Mouse (Mus musculus) left cerebral cortex, postnatal 4 days (tissue): ENCODE data around the gene Tubb2a. TPM values are rescaled to one million over a fixed set of nuclear protein-coding genes. Genes with fewer than 3 reads are reported as not detected.

Experiments
- DNase-seq: peaks from one replicate; pipeline ENCODE4 v3.0.0-alpha.2; 2022
- intact Hi-C: fragments of 180-260 bp; cut with DNase I; formaldehyde crosslinking; loops from one replicate; pipeline ENCODE4 v1.15.1; 2025
- total RNA-seq, 2 experiments: library from RNA; stranded (reverse); gene quantifications; 2 replicates each; pipeline ENCODE4 v1.2.3; 2021

The Tubb2a gene
- total RNA-seq = 1,000 to 10,000 TPM; 2,688 to 2,817 TPM

GRCm38 (mm10) chr13:34077492-34078271 is at the start of gene Tubb2a:
Gene Tubb2a, minus strand, starts transcription at chr13:34078007.
- peak; percentile 95 for DNase-seq
- intact Hi-C loops = loop anchor here (2.0 kb wide), 1 partner anchor 51 kb away; no protein-coding TSS in a partner anchor

DNA sequence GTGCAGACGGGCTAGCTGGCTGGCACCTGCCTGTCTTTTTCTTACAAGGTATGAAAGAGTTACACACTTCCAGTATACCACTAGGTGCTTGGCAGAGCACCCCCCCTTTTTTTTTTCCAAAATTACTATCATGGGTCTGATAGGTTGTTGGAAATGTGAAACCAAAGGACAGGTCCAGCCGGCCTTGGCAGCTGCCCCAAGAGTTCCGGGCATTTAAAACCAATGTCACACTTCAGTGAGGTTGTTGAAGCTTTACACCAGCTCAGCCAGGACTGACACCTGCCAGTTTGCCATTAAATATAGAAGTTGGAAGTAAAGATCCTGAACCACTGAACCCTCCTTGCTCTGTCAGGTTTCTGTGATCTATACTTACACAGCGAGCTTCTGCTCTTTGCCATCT is 47.9 kb upstream of the Tubb2a start:
- peak; percentile 40 for DNase-seq
- intact Hi-C loops = no loop called here

- intact Hi-C loops = no loop called here
- no peak for DNase-seq
Observed at GRCm38 (mm10) chr13:34120536-34120935, 42.7 kb upstream of the Tubb2a start.

GRCm38 (mm10) chr13:34119406-34119805 is 41.6 kb upstream of the Tubb2a start:
- intact Hi-C loops = no loop called here

DNA sequence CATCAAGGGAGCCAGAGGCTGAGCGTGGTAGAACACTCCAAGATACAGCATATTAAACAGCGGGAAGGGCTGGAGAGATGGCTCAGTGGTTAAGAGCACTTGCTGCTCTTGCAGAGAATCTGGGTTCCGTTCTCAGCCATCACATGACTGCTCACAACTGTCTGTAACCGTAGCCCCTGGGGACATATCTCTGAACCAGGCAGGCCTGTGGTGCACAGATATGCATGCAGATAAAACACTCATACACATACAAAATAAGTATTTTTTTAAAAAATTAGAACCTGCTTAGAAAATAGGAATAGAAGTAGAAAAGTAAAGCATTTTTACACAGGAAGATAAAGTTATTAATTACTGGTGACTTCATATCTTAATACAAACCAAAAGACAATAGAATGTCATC is 41.0 kb upstream of the Tubb2a start:
- DNase-seq = no peak
- intact Hi-C loops = no loop called here

More at GRCm38 (mm10) chr13:34119406-34119805, 41.6 kb upstream of the Tubb2a start:
- DNase-seq = no peak

DNA sequence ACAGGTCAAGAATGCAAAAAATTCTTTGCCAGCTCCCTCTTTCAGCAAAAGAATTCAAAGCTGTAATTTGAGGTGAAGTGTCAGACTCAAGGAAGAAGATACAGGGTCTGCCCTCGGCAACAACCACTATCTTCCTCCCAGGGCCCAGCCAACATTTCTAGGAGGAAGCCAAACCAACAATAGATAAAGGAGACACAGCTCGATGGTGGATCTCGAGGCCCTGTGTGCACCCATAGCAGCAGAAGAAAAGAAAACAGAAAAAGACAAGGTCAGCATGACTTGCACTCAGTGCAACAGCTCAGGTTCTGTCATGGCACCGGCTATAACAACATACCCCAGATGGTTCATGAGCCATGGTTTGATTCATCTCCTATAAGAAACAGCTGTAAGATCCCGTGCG is 38.7 kb upstream of the Tubb2a start:
- no peak for DNase-seq
- intact Hi-C loops = no loop called here

DNA sequence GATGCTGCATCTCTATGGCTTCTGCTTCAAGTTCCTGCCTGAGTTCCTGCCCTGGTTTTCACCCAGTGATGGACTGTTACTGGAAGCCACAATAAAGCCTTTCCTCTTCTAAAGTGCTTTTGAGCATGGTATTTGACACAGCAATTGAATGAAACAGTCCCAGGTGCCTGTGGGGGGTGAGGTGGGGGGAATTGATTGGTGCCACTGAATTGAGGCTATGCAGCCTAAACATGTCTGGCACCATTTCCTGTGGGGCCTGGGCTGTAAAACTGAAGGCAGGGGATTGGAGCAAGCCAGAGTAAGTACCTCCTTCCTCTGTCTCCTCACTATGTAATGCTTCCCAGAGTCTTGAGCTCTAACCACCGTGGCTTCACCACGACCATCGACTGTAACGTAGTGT is 36.8 kb upstream of the Tubb2a start:
- intact Hi-C loops = no loop called here
- DNase-seq = no peak

DNA sequence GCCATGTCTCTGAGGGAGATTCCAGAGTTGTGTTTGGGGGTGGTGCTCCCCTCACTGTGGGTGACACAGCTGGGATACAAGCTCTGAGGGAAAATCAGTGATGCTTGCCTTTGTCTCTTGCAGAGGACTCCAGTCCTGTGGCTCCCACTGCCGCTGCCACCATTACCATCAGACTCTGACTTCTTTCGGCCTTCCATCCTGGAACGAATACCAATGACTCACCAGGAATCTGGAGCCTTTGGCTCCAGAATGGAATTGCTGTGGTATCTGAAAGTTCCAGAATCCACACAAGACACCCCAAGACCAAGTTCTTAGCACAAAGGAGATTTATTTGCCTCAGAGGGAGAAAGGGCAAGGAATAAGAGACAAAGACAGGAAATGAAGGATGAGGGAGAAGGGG is 35.3 kb upstream of the Tubb2a start:
- intact Hi-C loops = no loop called here
- no peak for DNase-seq

DNA sequence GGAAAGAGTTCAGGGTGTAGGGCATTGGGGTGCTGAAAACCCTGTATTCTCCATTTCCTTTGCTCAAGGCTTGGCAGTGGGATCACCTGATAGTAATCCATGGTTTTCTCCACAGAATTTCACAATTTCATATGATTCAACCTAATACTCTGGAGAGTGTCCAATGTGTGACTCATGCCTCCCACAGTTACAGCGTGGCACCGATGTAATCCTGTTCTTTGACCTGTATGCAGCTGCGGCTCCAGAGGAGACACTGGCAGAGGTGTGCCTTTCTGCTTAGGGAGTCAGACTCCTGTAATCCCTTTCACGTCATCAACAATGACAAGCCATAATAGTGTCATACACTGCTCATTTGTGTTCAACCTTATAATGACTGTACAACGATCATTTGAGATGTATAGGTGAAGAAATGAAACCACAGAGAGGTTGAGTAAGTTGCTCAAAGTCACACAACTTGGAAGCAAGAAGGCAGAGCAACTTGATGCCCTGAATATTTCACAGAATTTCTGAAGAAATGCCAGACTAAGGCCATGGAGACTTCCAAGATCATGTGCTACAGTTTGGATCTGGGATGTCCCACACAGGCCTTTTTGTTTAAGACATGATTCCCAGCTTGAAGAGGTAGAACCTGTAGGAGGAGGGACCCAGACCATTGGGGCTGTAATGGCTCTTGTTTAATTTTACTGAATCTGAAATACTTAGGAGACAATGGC is 34.7 kb upstream of the Tubb2a start:
- DNase-seq = no peak
- intact Hi-C loops = no loop called here

DNA sequence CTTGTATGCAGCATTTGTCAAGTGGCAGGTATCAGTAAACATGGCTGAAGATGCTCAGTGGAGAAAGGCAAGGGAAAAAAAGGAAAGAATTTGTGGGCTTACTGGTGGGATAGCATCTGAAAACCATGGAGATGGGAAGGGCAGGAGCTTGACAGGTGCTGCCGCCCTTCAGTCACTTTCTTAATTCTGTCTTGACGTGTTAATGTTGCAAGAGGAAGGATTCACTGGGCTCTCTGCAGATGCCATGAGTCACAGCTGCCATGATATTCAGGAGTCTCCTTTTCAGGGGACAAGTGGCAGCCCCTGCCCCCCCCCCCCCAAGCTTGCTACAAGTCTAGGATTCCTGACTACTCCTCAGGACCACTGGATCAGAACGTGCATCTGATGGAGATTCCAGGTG is 34.1 kb upstream of the Tubb2a start:
- no peak for DNase-seq
- intact Hi-C loops = no loop called here

DNA sequence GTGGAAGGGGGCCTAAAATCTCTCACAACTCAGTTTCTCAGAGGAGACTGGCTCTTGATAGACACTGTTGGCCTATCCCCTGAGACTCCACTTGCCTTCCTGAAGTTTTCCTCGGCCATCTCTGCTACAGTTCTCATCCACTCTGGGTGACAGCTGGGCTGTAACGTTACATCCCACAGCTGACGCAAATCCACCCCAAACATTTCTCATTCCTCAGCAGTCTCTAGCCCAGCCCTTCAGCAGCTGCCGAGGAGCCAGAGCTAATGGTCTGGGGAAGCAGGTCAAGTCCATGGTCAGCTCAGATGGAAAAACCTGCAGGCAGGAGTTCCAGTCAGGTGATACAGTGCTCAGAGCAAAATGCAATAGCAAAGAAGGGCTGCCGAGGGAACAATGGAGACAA is 33.2 kb upstream of the Tubb2a start:
- no peak for DNase-seq
- intact Hi-C loops = no loop called here

DNA sequence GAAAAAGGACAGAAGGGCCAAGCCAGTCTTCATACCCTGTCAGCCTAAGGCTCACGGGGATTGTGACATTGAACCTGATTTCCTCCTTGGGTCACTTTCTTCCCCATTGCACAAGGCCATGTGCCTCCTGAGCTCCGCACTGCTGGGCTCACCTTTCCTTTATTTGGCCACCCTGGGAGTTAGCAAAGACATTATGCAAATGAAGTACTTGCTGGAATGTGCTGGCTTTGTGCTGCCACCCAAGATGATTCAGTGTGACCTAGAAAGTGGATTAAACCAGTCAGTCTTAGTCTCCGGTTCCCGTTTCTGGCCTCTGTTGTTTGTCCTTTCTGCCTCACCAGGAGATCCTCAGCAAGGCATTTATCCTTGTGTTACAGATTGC is 31.9 kb upstream of the Tubb2a start:
- DNase-seq = no peak
- intact Hi-C loops = no loop called here

GRCm38 (mm10) chr13:34109035-34109676 is 31.3 kb upstream of the Tubb2a start:
- intact Hi-C loops = no loop called here
- no peak for DNase-seq

DNA sequence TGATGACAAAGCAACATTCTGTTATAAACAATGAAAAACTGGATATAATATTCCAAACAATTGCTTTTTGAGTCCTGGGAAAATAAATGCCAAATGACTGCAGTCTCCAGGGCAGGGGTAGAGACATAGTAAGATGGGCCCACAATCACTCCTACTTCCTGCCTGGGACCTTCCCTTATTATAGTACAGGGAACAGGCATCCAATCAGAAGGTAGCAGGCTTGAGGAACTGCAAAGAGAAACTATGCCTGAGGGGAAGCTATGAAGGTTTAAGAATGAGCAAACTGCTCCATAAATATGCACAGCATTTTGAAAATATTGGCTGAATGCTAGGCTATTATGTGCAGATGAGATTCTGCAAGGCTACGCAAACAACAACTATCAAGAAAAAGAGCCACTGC is 29.2 kb upstream of the Tubb2a start:
- intact Hi-C loops = no loop called here

DNA sequence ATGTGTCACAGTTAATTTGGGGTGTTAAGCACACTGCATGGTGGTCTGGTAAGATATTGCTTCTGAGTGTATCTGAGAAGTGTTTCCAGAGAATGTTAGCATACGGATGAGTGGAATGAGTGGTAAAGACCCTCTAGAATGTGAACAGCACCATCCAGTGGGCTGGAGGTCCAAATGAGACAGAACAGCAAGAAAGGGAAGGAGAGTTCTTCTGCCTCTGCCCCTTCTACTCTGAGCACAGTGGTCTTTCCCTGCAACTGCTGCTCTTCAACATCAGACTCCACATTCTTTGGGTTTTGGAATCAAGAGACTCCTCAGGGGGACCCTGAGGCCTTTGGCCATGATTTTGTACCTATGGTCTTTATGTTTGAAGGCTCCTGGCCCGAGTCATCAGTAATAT is 28.4 kb upstream of the Tubb2a start:
- DNase-seq = no peak
- intact Hi-C loops = no loop called here

More for the DNA sequence above, 29.2 kb upstream of the Tubb2a start:
- DNase-seq = no peak

DNA sequence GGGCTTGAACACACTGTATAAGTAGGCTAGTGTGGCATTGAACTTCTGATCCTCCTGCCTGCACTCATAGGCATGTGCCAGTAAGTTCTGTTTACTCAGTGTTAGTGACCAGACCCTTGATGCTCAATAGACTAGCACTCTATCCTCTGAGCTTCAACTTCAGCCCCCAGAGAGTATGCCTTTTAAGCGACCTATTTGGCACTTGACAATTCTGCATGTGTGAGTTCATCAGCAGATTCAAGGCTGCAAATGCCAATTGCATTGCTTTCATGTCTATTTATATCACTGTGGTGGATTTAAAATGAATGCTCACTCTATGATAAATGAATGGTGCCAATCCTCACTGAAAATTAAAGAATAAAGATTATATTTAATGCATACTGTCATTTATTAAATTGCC is 27.6 kb upstream of the Tubb2a start:
- no peak for DNase-seq
- intact Hi-C loops = no loop called here

GRCm38 (mm10) chr13:34101908-34102307 is 24.1 kb upstream of the Tubb2a start:
- intact Hi-C loops = no loop called here
- no peak for DNase-seq

- intact Hi-C loops = no loop called here
- DNase-seq = no peak
Observed at GRCm38 (mm10) chr13:34101247-34101646, 23.4 kb upstream of the Tubb2a start.

DNA sequence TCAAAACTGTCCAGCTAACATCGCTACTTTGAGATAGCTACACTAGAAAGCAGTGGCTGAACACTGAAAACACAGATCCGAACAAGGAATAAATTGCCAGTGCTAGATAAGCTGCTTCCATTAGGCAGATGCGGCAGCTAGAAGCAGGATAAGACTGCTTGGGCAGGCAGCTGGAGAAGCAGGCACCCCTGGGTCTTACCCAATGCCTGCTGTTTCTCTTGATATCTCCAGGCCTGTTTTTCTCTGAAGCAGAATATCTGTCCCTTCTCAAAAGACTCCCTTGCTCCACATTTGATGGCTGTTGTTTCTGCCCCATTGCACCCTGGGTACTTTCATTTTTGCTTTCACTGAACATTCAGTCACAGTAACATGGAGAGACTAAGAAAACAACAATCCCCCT is 22.9 kb upstream of the Tubb2a start:
- intact Hi-C loops = no loop called here
- DNase-seq = no peak

GRCm38 (mm10) chr13:34097086-34097485 is 19.3 kb upstream of the Tubb2a start:
- DNase-seq = no peak
- intact Hi-C loops = no loop called here

GRCm38 (mm10) chr13:34096455-34096854 is 18.6 kb upstream of the Tubb2a start:
- DNase-seq = no peak

More at GRCm38 (mm10) chr13:34096455-34096854, 18.6 kb upstream of the Tubb2a start:
- intact Hi-C loops = no loop called here
